Mouse (Mus musculus) liver, embryonic 14.5 days (tissue): ENCODE measurements at regions not wholly inside any gene's neighbourhood (a gene's known extent, or its start where the extent isn't known, plus 50 kb on each side); places are given as distances from the start of the nearest gene placed in this dataset.

Source experiments
- CTCF ChIP-seq: IDR thresholded peaks from 2 replicates; pipeline ENCODE4 v1.5.1; 2016; ENCODE audit warnings: antibody characterized with exemption, low read depth, control low read depth
- EP300 ChIP-seq: IDR thresholded peaks from 2 replicates; pipeline ENCODE4 v1.6.1; 2016; ENCODE audit warnings: antibody characterized with exemption, low read depth

DNA sequence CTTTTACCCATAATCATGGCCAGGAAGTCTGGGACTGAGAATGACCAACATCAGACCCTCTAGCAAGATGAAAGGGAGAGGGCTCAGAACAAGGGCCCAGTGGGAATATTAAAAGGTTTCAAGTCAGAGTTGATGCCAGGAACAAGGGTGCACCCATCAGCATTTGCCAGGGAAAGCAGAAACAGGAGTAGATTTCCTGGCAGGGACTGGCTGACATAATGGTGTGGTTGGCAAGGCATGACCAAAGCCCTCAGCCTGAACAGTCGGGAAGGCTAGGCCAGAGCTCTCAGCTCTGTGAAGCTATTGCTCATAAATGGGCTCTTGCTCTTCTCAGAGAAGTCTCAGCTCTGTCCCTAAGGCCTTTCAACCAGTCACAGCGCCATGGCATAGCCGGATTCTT, 263.6 kb downstream of the CK137956 start:
- no peak for TF ChIP-seq EP300
- TF ChIP-seq CTCF = no peak
